Mouse (Mus musculus) monocyte, adult 5-6 weeks (primary cell): ENCODE measurements around the gene Prkci. TPM values are rescaled to one million over a fixed set of nuclear protein-coding genes. Genes with fewer than 3 reads are reported as not detected.
A peak's percentile ranks its signal among the peaks of the same experiment; 100 is the strongest.

Experiments used
- ATAC-seq: fragments of 153-309, 156-312 bp; replicated peaks from 2 replicates; pipeline ENCODE4 v1.8.0; 2017; ENCODE audit warnings: mild to moderate bottlenecking; ENCODE audit not compliant: low TSS enrichment, insufficient number of reproducible peaks, severe bottlenecking, poor library complexity, low FRiP score
- total RNA-seq: library from RNA; stranded (forward); fragments of 200-1000, 200-491, 200-594 nt; gene quantifications from 3 replicates; pipeline ENCODE4 v1.2.3, GENCODE M21; 2017

Gene Prkci
- total RNA-seq, 1 experiment from 2014 or later = 11.1 TPM

GRCm38 (mm10) chr3:30992161-30992560 lies 3.4 kb upstream of the Prkci start:
- peak; percentile 46 for ATAC-seq

DNA sequence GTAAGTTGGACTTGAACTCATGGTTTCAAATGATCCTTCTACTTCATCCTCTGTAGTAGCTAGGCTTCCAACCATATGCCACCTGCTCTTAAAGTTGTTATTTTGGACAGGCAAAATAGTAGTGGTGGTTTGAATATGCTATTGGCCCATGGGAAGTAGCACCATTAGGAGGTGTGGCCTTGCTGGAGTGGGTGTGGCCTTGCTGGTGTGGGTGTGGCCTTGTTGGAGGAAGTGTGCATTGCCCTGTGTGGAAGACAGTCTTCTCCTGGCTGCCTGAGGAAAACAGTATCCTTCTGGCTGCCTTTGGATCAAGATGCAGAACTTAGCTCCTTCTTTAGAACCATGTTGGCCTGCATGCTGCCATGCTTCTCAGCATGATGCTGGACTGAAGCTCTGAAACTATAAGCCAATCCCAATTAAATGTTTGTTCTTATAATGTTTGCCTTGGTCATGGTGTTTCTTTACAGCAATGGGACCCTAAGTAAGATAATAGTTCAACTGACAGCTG lies 2.4 kb upstream of the Prkci start:
- no peak for ATAC-seq

- ATAC-seq = no peak
Measured at GRCm38 (mm10) chr3:30994859-30995258, 688 bp upstream of the Prkci start.

- ATAC-seq = no peak; the same call in 1 of the 2 replicates
Measured at GRCm38 (mm10) chr3:30995899-30996687, 546 bp downstream of the Prkci start.

DNA sequence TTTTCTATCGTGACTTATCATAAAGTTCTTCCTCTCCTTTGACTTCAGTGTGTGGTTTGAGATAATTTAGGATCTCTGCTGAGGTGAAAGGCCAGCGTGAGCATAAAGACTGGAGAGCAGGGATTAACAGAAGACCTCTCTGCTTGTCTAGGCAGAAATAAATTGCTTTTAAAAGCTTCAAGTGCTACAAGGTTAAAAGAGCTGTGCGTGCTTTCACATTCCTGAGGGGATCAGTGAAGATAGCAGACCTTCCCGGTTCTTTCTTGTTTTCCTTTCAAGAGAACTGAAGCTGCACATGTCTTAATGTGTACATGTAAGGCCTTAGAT lies 1.1 kb downstream of the Prkci start:
- no peak for ATAC-seq

GRCm38 (mm10) chr3:30999401-31000017 lies 4.0 kb downstream of the Prkci start:
- ATAC-seq = no peak

GRCm38 (mm10) chr3:31000018-31000407 lies 4.5 kb downstream of the Prkci start:
- no peak for ATAC-seq

DNA sequence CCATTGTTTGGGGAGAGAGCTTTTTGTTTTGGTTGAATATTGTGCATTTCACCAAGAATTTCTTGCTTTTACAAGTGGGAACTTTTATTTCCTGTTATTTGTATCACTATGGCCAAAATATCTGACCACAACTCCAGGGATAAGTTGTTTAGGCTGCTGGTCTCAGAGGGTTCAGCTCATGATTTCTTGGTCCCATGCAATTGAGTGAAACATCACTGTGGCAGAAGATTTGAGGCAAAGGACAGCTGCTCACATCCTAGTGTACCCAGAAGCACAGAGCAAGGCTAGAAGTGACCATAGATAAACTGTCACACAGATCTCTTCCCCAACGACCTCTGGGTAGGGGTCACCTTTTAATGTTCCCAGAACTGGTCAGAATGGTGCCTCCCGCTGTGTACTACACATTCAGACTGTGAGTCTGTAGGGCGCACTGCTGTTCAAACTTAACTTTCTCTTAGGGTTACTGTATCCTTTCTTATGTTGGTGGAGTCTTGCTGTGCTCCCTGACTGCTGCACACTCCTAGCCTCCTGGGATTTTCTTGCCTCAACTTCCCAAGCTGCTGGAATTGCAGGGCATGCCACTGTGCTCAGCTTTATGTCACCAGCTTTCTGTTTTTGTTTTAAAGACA lies 5.6 kb downstream of the Prkci start:
- no peak for ATAC-seq

DNA sequence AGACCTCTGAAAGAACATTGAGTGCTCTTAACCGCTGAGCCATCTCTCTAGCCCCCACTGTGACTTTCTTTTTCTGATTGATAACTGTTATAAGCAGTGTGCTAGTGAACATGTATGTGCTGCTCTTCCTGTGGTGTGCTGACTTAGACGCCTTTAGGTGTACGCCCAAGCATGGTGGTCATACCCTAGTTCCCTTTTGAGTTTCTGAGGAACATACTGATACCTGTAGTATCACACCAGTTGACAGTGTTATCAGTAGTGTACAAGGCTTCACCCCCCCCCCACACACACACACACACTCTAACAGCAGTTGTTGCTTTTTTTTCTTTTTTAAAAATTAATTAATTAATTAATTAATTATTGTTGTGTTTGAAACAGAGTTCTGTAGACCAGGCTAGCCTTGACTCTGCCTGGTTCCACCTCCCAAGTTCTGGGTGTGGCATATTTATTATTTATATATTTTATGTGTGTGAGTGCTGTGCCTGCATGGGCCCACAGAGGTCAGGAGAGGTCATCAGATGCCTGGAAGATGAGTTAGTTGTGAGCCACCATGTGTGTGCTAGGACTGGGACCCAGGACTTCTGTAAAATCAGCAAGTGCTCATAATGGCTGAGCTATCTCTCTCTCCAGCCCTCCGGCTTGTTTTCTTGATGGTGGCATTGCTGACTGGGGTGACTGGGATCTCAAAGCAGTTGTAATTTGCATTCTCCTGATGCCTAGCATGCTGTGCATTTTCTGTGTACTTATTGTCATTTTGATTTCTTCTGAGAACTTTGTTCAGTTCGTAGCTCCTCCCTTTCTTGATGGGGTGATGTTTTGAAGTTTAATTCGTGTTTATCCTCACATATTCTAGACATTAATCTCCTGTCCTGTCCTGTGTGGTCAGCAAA lies 9.0 kb downstream of the Prkci start:
- no peak for ATAC-seq

GRCm38 (mm10) chr3:31014374-31014773 lies 18.8 kb downstream of the Prkci start:
- ATAC-seq = no peak

DNA sequence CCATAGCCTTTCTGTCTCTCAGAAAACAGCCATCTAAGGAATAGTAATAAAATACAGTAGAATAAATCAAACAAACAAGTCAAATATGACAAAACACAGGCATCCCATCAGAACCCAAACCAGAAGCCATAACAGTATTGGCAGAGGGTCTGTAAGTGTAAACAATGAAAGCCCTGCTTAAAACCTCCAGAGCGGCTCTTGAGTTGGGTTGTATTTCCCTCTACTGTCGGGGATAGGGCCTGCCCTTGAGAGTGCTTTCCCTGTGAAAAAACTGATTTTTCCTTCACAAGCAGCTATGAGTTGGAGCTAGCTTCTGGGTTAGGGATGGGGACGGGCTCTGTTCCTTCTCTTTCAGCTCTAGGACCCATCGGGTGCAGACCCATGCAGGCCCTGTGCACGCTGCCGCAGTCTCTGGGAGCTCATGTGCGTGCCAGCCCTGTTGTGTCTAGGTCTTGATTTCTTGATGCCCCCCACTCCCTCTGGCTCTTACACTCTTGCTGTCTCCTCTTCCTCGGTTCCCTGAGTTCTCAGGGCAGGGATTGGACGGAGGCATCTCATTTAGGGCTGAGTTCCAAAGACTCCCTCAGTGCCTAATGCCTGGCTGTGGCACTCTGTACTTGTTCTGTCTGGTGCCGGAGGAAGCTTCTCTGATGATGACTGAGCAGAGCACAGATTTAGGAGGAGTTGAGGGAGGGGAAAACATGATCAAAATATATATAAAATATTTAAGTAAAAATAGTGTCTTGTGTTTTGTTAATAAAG lies 20.3 kb downstream of the Prkci start:
- ATAC-seq = no peak

DNA sequence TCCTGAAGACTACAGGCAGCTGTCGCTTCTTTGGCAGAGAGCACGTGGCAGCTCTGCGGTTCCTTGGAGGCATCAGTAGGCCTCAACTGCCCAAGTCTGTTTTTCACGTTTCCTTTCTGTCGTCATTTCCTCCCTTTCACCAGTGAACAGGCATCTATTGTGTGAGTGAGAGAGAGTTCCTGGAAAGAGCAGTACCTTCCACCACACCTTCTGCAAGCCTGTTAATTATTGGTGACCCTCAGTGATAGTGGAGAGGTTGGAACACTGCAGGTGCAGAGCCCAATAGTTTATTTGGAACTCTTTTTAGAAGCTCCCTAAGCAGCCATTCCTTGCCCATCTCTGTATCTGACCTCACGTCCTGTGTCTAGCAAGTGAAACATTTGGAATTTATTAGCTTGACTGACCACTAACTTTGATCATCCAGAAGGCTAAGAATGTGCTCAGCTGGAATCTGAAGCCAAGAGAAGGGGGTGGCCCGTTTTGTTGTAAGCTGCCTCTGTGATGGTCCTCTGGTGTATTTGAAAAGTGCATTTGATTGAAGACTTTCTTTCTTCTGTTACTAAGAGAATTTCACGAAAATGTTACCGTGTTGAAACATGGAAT lies 21.1 kb downstream of the Prkci start:
- ATAC-seq = no peak

DNA sequence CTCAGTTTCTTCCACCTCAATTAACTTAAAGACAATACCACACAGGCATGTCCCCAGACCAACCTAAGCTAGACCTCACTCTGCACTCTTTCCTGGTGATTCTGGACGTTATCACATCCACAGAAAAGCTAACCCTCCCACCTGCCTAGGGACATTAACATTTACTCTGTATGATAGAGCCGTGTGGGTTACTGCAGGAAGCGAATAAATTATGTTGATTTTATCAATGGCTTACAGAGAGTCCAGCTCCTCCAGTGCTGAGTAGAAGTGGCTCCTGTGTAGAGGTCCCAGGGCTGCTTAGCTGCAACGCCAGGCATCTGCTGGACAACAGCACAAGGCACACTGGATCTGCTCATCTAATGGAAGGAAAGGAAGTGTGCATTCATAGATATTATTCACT lies 22.1 kb downstream of the Prkci start:
- no peak for ATAC-seq

DNA sequence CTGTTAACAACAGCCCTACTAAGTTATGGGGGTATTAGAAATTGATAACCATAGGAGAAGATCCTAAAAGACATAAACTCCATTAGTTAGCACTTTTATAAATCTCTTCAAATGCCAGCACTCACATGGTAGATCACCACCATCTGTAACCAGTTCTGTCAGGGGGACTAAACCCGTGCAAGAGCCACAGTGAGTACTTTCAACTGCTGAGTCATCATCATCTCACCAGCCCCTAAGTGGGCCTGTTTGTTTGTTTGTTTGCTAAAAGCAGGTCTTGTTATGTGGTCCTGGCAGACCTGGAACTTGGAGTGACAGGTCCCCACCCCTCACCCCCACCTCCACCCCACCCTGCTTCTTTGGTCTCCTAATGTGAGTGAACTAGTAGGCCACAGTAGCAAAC lies 23.7 kb downstream of the Prkci start:
- ATAC-seq = no peak

- ATAC-seq = no peak
Measured at GRCm38 (mm10) chr3:31019793-31020447, 24.4 kb downstream of the Prkci start.

- no peak for ATAC-seq
Measured at GRCm38 (mm10) chr3:31020656-31021055, 25.1 kb downstream of the Prkci start.

GRCm38 (mm10) chr3:31022895-31023436 lies 27.4 kb downstream of the Prkci start:
- no peak for ATAC-seq
